Mouse (Mus musculus) hindbrain, embryonic 13.5 days (tissue): ENCODE measurements around the gene Nbea. TPM values are rescaled to one million over a fixed set of nuclear protein-coding genes. Genes with fewer than 3 reads are reported as not detected.

ENCODE experiments used
- ATAC-seq: fragments of 200-750 bp; cut with Nextera tagmentation; 2 replicates; pipeline ENCODE4 v1.8.0; 2017; ENCODE audit warnings: moderate TSS enrichment; ENCODE audit not compliant: low FRiP score
- H3K27ac ChIP-seq: fragments of 300-500 bp; sonication (generic); 2 replicates; pipeline ENCODE4 v1.5.1; 2015; ENCODE audit warnings: inconsistent platforms, mild to moderate bottlenecking, moderate library complexity
- H3K27me3 ChIP-seq: fragments of 300-500 bp; sonication (generic); 2 replicates; pipeline ENCODE4 v1.6.1; 2015; ENCODE audit warnings: mild to moderate bottlenecking, inconsistent platforms
- H3K36me3 ChIP-seq: fragments of 300-500 bp; sonication (generic); 2 replicates; pipeline ENCODE4 v1.6.1; 2015; ENCODE audit warnings: mild to moderate bottlenecking, inconsistent platforms
- H3K4me1 ChIP-seq: fragments of 300-500 bp; sonication (generic); replicated peaks from 2 replicates; pipeline ENCODE4 v1.6.1; 2015; ENCODE audit warnings: inconsistent platforms
- H3K4me2 ChIP-seq: fragments of 300-500 bp; sonication (generic); 2 replicates; pipeline ENCODE4 v1.6.1; 2015; ENCODE audit warnings: inconsistent platforms, mild to moderate bottlenecking, moderate library complexity
- H3K4me3 ChIP-seq: fragments of 300-500 bp; sonication (generic); 2 replicates; pipeline ENCODE4 v1.5.1; 2015; ENCODE audit warnings: mild to moderate bottlenecking, inconsistent platforms
- H3K9ac ChIP-seq: fragments of 300-500 bp; sonication (generic); 2 replicates; pipeline ENCODE4 v1.6.1; 2015; ENCODE audit warnings: mild to moderate bottlenecking, inconsistent platforms
- H3K9me3 ChIP-seq: fragments of 300-500 bp; sonication (generic); 2 replicates; pipeline ENCODE4 v1.6.1; 2016; ENCODE audit warnings: inconsistent platforms
- WGBS: fragments of 180-500 bp; shearing (Covaris S2); methylation state at CpG from one replicate; pipeline ENCODE4 v1.1.7; 2015; 5-methylcytosine and 5-hydroxymethylcytosine counted together
- polyA plus RNA-seq: library from polyadenylated mRNA; unstranded; fragments of >200 nt; fragmentation: Nextera tagmentation; extraction: Ambion mirVana; gene quantifications from 2 replicates; pipeline ENCODE4 v1.2.1, GENCODE M21; 2015

The Nbea gene
- polyA plus RNA-seq, 1 experiment from 2014 or later: 56.9 TPM

DNA sequence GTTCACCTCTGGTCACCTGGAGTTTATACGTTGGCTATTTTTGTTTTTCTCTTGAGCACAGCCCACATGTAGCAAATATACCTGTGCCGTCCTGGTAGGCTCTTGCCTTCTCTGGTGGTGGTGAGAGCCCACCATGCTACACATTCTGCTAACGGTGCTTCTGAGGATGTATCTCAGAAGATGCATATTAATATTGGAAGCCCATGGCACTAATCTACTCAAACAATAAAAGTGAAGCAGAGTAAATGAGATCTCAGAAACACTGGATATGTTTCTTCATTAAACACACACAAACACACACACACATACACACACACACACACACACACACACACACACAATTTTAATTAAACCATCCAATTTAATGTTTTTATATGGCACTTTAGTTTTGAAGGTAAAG lies 469.6 kb downstream of the Nbea start:
- no peaks in the 10 kb centered on the region for H3K9me3 ChIP-seq
- peaks cover 7% of the 10 kb centered on the region; the same call in 1 of the 2 replicates for H3K4me1 ChIP-seq
- no peak for ATAC-seq
- no peak overlapping the region for H3K9ac ChIP-seq
- peaks cover 27% of the 10 kb centered on the region for H3K36me3 ChIP-seq
- H3K27me3 ChIP-seq: no peaks in the 10 kb centered on the region
- H3K4me3 ChIP-seq: no peak overlapping the region
- no peak overlapping the region for H3K4me2 ChIP-seq
- peak overlapping the region; percentile 55; the same call in 1 of the 2 replicates for H3K27ac ChIP-seq
- 75% methylated on average over 3 of the region's 3 CpGs for WGBS

GRCm38 (mm10) chr3:55710300-55710699 lies 473.2 kb downstream of the Nbea start:
- H3K9ac ChIP-seq: no peak overlapping the region
- no peak overlapping the region for H3K4me3 ChIP-seq
- WGBS: 94% methylated on average over 4 of the region's 4 CpGs
- H3K4me2 ChIP-seq: no peak overlapping the region
- H3K27ac ChIP-seq: no peak overlapping the region
- H3K4me1 ChIP-seq: peaks cover 7% of the 10 kb centered on the region; the same call in 1 of the 2 replicates
- H3K9me3 ChIP-seq: no peaks in the 10 kb centered on the region
- H3K36me3 ChIP-seq: peaks cover 19% of the 10 kb centered on the region
- ATAC-seq: no peak
- no peaks in the 10 kb centered on the region for H3K27me3 ChIP-seq

- Histone ChIP-seq H3K4me3 (no peak overlapping the region), H3K4me1 (no peaks in the 10 kb centered on the region; the same call in 1 of the 2 replicates), H3K27ac (no peak overlapping the region), H3K9me3 (no peaks in the 10 kb centered on the region), H3K27me3 (no peaks in the 10 kb centered on the region), H3K9ac (no peak overlapping the region), H3K4me2 (no peak overlapping the region), H3K36me3 (peaks cover 5% of the 10 kb centered on the region)
- no peak for ATAC-seq
- WGBS: 91% methylated on average over 6 of the region's 6 CpGs
Observed at GRCm38 (mm10) chr3:55701632-55702031, 481.9 kb downstream of the Nbea start.

DNA sequence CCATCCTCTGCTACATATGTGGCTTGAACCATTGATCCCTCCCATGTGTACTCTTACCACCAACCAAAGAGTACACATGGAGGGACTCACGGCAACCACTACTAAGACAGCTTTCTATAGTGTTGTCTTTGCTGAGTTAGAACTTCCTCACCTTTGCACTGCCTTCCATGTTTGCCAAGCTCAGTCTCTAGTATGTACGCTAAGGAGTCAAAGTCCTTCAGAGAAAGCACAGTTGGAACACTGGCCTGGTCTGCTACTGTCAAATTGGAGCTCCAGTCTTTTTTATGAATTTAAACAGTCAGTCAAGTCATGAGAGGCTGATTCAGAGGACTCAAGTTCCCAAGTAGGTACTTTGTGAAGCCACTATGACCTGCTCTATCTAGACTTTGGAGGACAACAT lies 486.3 kb downstream of the Nbea start:
- WGBS: 98% methylated on average over 2 of the region's 2 CpGs
- no peak overlapping the region for H3K4me3 ChIP-seq
- no peak for ATAC-seq
- H3K9ac ChIP-seq: no peak overlapping the region
- no peak overlapping the region for H3K27ac ChIP-seq
- no peaks in the 10 kb centered on the region for H3K9me3 ChIP-seq
- no peaks in the 10 kb centered on the region for H3K27me3 ChIP-seq
- H3K4me2 ChIP-seq: no peak overlapping the region
- H3K4me1 ChIP-seq: 0 out of 2 replicates have a peak, but pooled peaks cover 3% of the 10 kb centered on the region
- no peaks in the 10 kb centered on the region for H3K36me3 ChIP-seq

- peaks cover 13% of the 10 kb centered on the region for H3K4me1 ChIP-seq
- no peak overlapping the region for H3K4me2 ChIP-seq
- no peak for ATAC-seq
- no peaks in the 10 kb centered on the region for H3K27me3 ChIP-seq
- peaks cover 3% of the 10 kb centered on the region; the same call in 1 of the 2 replicates for H3K36me3 ChIP-seq
- H3K9ac ChIP-seq: no peak overlapping the region
- no peaks in the 10 kb centered on the region for H3K9me3 ChIP-seq
- no peak overlapping the region for H3K4me3 ChIP-seq
- H3K27ac ChIP-seq: peak overlapping the region; percentile 36; the same call in 1 of the 2 replicates
- 58% methylated on average over 4 of the region's 4 CpGs for WGBS
Observed at GRCm38 (mm10) chr3:55693073-55693472, 490.4 kb downstream of the Nbea start.

DNA sequence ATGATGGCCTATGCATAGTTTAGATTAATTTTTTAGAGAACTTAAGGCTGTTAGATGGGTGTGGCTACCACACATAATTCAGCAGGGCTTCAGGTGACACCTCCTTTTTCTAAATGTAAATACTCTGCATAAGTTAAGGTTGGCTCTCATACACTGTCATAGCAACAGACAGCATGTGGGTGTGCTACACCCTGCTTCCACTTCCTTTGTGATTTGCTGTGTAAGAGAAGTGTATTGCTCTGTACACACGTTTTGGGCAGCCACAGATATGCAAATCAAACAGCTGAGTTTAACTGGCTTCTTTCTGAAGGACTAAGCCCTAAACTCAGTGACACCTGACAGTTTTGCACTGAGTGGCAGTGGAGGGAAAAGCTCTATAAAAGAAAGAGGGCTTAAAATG lies 495.4 kb downstream of the Nbea start:
- no peaks in the 10 kb centered on the region for H3K9me3 ChIP-seq
- peaks cover 7% of the 10 kb centered on the region; the same call in 1 of the 2 replicates for H3K36me3 ChIP-seq
- ATAC-seq: no peak
- H3K4me1 ChIP-seq: peaks cover 51% of the 10 kb centered on the region
- H3K27ac ChIP-seq: peak overlapping the region; percentile 66
- H3K27me3 ChIP-seq: no peaks in the 10 kb centered on the region
- no peak overlapping the region for H3K9ac ChIP-seq
- 10% methylated on average over 1 of the region's 1 CpGs for WGBS
- no peak overlapping the region for H3K4me3 ChIP-seq
- H3K4me2 ChIP-seq: no peak overlapping the region

GRCm38 (mm10) chr3:55686993-55687392 lies 496.5 kb downstream of the Nbea start:
- peak overlapping the region; percentile 74 for H3K27ac ChIP-seq

GRCm38 (mm10) chr3:55685627-55686026 lies 497.9 kb downstream of the Nbea start:
- H3K9ac ChIP-seq: no peak overlapping the region
- H3K27me3 ChIP-seq: no peaks in the 10 kb centered on the region
- no peak overlapping the region for H3K4me2 ChIP-seq
- peaks cover 54% of the 10 kb centered on the region for H3K4me1 ChIP-seq
- peak overlapping the region; percentile 88 for H3K27ac ChIP-seq
- H3K9me3 ChIP-seq: no peaks in the 10 kb centered on the region
- 37% methylated on average over 6 of the region's 6 CpGs for WGBS
- ATAC-seq: no peak
- peaks cover 7% of the 10 kb centered on the region; the same call in 1 of the 2 replicates for H3K36me3 ChIP-seq
- no peak overlapping the region for H3K4me3 ChIP-seq

More at GRCm38 (mm10) chr3:55686993-55687392, 496.5 kb downstream of the Nbea start:
- Histone ChIP-seq H3K9me3 (no peaks in the 10 kb centered on the region), H3K36me3 (peaks cover 7% of the 10 kb centered on the region; the same call in 1 of the 2 replicates), H3K27me3 (no peaks in the 10 kb centered on the region), H3K4me2 (no peak overlapping the region), H3K9ac (no peak overlapping the region), H3K4me1 (peaks cover 56% of the 10 kb centered on the region), H3K4me3 (no peak overlapping the region)
- 57% methylated on average over 6 of the region's 6 CpGs for WGBS
- ATAC-seq: no peak

GRCm38 (mm10) chr3:55684892-55685291 lies 498.6 kb downstream of the Nbea start:
- Histone ChIP-seq H3K4me2 (no peak overlapping the region), H3K27me3 (no peaks in the 10 kb centered on the region), H3K27ac (peak overlapping the region; percentile 88), H3K4me3 (no peak overlapping the region), H3K9me3 (no peaks in the 10 kb centered on the region), H3K4me1 (peaks cover 54% of the 10 kb centered on the region), H3K9ac (0 out of 2 replicates have a peak overlapping the region, but pooled peaks have one; percentile 3), H3K36me3 (peaks cover 6% of the 10 kb centered on the region; the same call in 1 of the 2 replicates)
- WGBS: 18% methylated on average over 4 of the region's 4 CpGs
- ATAC-seq: peak; percentile 26; the same call in 1 of the 2 replicates

DNA sequence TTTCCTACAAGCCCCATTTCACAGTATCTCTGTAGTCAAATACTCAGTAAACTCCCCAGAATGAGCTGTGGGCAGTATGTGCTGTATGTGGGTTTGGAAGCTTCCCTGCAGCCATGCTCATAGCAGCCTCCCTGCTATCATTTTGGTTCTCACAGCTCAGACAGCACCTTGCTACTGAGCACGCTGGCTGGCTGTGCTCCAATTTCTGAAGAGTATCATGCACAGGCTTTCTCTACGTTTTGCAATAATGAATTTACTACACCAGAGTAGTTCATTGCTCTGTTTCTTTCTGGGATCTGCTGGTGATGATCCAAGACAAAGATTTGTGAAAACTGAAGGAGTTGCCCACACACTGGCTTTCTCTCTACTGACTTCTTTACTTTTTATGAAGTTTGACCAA lies 505.8 kb downstream of the Nbea start:
- Histone ChIP-seq H3K4me3 (no peak overlapping the region), H3K27me3 (no peaks in the 10 kb centered on the region), H3K36me3 (peaks cover 3% of the 10 kb centered on the region; the same call in 1 of the 2 replicates), H3K9me3 (no peaks in the 10 kb centered on the region), H3K4me1 (peaks cover 5% of the 10 kb centered on the region; the same call in 1 of the 2 replicates), H3K27ac (no peak overlapping the region), H3K9ac (no peak overlapping the region), H3K4me2 (no peak overlapping the region)
- no peak for ATAC-seq
- 83% methylated on average over 2 of the region's 2 CpGs for WGBS

GRCm38 (mm10) chr3:55674185-55674584 lies 509.3 kb downstream of the Nbea start:
- Histone ChIP-seq H3K27me3 (no peaks in the 10 kb centered on the region), H3K9ac (no peak overlapping the region), H3K4me3 (no peak overlapping the region), H3K9me3 (no peaks in the 10 kb centered on the region), H3K4me2 (no peak overlapping the region), H3K4me1 (peaks cover 14% of the 10 kb centered on the region), H3K27ac (0 out of 2 replicates have a peak overlapping the region, but pooled peaks have one; percentile 44), H3K36me3 (no peaks in the 10 kb centered on the region)
- 81% methylated on average over 7 of the region's 7 CpGs for WGBS
- no peak for ATAC-seq

GRCm38 (mm10) chr3:55667048-55667447 lies 516.5 kb downstream of the Nbea start:
- Histone ChIP-seq H3K27me3 (no peaks in the 10 kb centered on the region), H3K9me3 (no peaks in the 10 kb centered on the region), H3K4me3 (no peak overlapping the region), H3K4me1 (peaks cover 36% of the 10 kb centered on the region), H3K4me2 (no peak overlapping the region), H3K36me3 (no peaks in the 10 kb centered on the region), H3K9ac (no peak overlapping the region), H3K27ac (no peak overlapping the region)
- no peak for ATAC-seq
- 75% methylated on average over 6 of the region's 6 CpGs for WGBS

DNA sequence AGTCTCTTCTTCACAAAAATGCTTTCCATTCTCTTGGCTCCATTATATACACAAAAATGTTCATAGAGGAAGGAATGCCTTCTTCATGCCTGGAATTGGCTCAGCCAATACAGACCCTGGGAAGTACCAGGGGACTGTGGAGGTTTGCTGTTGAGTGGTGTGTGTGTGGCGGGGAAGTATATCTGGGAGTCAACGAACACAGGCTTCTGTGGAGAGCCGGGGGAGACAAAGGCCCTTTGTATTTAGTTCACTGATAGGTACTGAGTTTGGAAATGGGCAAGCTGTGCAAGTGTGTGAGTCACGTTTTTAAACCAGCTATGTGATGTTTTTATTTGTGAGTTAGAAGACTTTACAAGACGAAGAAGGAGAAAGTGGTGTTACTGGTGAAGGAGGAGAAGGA lies 517.6 kb downstream of the Nbea start:
- no peak for ATAC-seq
- H3K27me3 ChIP-seq: no peaks in the 10 kb centered on the region
- WGBS: 39% methylated on average over 5 of the region's 5 CpGs
- no peak overlapping the region for H3K27ac ChIP-seq
- H3K36me3 ChIP-seq: no peaks in the 10 kb centered on the region
- H3K4me2 ChIP-seq: no peak overlapping the region
- no peak overlapping the region for H3K4me3 ChIP-seq
- no peak overlapping the region for H3K9ac ChIP-seq
- H3K4me1 ChIP-seq: peaks cover 29% of the 10 kb centered on the region
- H3K9me3 ChIP-seq: no peaks in the 10 kb centered on the region
